Mouse (Mus musculus): ENCODE data around the gene Lrrc75a.

DNA sequence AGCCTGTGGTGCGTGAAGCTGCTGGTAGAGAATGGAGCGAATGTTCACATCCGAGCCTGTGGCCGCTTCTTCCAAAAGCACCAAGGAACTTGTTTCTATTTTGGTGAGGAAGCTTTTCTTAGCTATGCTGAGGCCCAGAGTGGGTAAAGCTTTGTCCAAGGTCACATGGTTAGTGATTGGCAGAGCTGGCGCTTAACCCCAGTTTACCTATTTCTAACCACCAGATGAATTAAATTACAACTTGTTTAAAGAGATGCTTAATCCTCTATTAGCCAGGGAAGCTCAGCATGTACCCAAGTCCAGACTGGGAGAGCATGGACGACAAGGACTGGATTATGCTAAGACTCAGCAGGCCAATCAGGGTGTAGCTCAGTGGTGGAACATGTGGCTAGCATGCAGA lies 65.3 kb downstream of the Lrrc75a start:
- TF ChIP-seq POLR2A (IDR thresholded peaks at IDR 0.05; ENCODE audit: borderline replicate concordance, extremely low read depth, low read depth, low read length), result no peak
- TF ChIP-seq CTCF (IDR thresholded peaks at IDR 0.05; ENCODE audit: insufficient read depth, low read length), result no peak
